Mouse (Mus musculus) stomach, postnatal 0 days (tissue): ENCODE measurements at regions not wholly inside any gene's neighbourhood (a gene's known extent, or its start where the extent isn't known, plus 50 kb on each side); places are given as distances from the start of the nearest gene placed in this dataset.

Source experiments
- CTCF ChIP-seq: IDR thresholded peaks from 2 replicates; pipeline ENCODE4 v1.5.1; 2016; ENCODE audit warnings: antibody characterized with exemption, low read depth, mild to moderate bottlenecking, moderate library complexity
- EP300 ChIP-seq: optimal IDR thresholded peaks from 2 replicates; pipeline ENCODE3; 2016; ENCODE audit warnings: antibody characterized with exemption

DNA sequence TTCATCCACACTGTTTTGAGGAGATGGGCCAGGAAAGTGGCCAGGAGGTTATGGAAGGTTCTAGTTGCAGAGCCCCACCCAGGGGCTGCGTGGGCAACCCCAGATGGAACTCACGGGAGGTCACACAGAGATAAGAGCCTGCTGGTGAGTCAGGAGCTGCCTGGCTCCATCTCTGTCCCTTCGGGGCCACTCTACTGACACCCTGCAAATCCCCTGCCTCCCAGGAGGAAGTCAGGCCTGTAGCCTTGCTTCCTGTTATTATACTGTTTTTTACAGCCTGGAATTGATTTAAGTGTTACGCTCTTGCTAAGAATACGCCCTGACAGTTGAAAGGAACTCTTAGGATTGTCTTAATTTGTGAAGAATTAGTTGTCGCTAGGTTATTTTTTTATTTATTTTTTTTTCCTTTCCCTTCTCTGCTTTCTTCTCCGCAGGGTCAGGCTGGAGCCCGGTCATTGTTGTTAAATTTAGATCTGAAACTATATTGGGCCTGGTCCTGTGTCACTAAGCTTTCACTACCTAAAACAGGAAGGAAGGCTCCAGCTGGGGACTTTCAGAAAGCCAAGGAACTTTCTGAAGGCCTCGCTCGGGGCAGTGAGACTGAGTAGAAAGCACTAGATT, 497.9 kb downstream of the Med13l start:
- TF ChIP-seq EP300: no peak
- no peak for TF ChIP-seq CTCF
